Mouse (Mus musculus) cerebellum, adult 2 months (tissue): ENCODE measurements around the gene Rasa3. TPM values are rescaled to one million over a fixed set of nuclear protein-coding genes. Genes with fewer than 3 reads are reported as not detected.

Experiments
- DNase-seq, 2 experiments: peaks; one replicate each; pipeline ENCODE4 v3.0.0; 2021
- H3K27ac ChIP-seq: fragments of 200-500 bp; 2 replicates; pipeline ENCODE4 v1.5.1; 2012; ENCODE audit warnings: low read length, control low read depth, inconsistent platforms; ENCODE audit not compliant: insufficient read depth
- H3K27me3 ChIP-seq: fragments of 200-500 bp; 2 replicates; pipeline ENCODE4 v1.6.1; 2012; ENCODE audit warnings: inconsistent platforms, mild to moderate bottlenecking, low read length, moderate library complexity; ENCODE audit not compliant: control insufficient read depth, insufficient read depth
- H3K4me1 ChIP-seq: fragments of 200-500 bp; 2 replicates; pipeline ENCODE4 v1.6.1; 2011; ENCODE audit warnings: low read length; ENCODE audit not compliant: control insufficient read depth, insufficient read depth
- H3K4me3 ChIP-seq: fragments of 200-500 bp; replicated peaks from 2 replicates; pipeline ENCODE3; 2011; ENCODE audit warnings: mild to moderate bottlenecking, low read depth, low read length, control low read depth; ENCODE audit not compliant: insufficient read depth
- CTCF ChIP-seq: fragments of 200-500 bp; IDR thresholded peaks from 2 replicates; pipeline ENCODE4 v1.5.1; 2011; ENCODE audit warnings: low read depth, mild to moderate bottlenecking, control low read depth, low read length, moderate library complexity, borderline replicate concordance; ENCODE audit not compliant: insufficient read depth
- POLR2A ChIP-seq: fragments of 200-500 bp; IDR thresholded peaks from 2 replicates; pipeline ENCODE4 v1.6.1; 2011; ENCODE audit warnings: low read length, control low read depth, borderline replicate concordance; ENCODE audit not compliant: insufficient read depth
- WGBS: fragments of 180-500 bp; shearing (Covaris S2); methylation state at CpG from one replicate; pipeline ENCODE4 v1.1.7; 2018; 5-methylcytosine and 5-hydroxymethylcytosine counted together
- polyA plus RNA-seq: library from polyadenylated mRNA; depleted of rRNA; stranded (reverse); fragments of >200 nt; gene quantifications from 2 replicates; pipeline ENCODE4 v1.2.3, GENCODE M21; 2012

Gene Rasa3
- polyA plus RNA-seq, 1 experiment, result 94.9 TPM

- no peaks in the 10 kb centered on the region for H3K27me3 ChIP-seq
- TF ChIP-seq POLR2A (no peak), CTCF (no peak)
- no peak for DNase-seq
- WGBS, result 83% methylated on average over 4 of the region's 4 CpGs
- H3K4me1 ChIP-seq, result peaks cover 7% of the 10 kb centered on the region
- no peak overlapping the region for H3K27ac ChIP-seq
- no peak overlapping the region for H3K4me3 ChIP-seq
Measured at GRCm38 (mm10) chr8:13702755-13703154, 25.4 kb upstream of the Rasa3 start.

DNA sequence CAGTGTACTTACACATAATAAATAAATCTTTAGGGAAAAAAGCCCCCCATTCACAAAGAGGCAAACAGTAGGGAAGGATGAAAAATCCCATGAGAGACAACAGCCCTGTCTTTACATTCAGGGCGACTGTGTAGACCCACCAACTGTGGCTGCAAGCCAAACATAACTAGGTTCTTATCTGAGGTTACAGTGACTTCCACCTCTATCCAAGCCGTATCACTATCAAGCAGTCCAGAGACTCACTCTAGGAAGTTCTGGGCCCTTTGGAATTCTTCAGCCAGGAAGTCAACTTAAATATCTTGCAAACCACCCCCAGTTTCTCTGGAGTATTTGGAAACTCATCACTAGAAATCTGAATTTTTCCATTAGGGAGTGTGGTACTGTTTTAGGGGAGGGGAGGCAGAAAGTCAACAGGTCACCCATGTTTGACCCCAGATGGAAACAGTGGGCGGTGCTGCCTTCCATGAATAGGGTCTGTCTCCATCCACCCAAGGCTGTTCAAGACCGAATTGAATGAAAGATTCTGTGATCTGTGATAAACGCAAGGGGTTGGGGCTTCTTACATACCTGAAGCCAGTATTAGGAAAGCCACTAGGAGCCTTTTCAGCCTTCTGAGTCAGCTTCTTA, 22.0 kb upstream of the Rasa3 start:
- no peak overlapping the region for H3K4me3 ChIP-seq
- no peak for DNase-seq
- TF ChIP-seq POLR2A (no peak), CTCF (no peak)
- H3K4me1 ChIP-seq, result peaks cover 15% of the 10 kb centered on the region
- H3K27me3 ChIP-seq, result no peaks in the 10 kb centered on the region
- no peak overlapping the region for H3K27ac ChIP-seq
- WGBS, result 93% methylated on average over 5 of the region's 5 CpGs

DNA sequence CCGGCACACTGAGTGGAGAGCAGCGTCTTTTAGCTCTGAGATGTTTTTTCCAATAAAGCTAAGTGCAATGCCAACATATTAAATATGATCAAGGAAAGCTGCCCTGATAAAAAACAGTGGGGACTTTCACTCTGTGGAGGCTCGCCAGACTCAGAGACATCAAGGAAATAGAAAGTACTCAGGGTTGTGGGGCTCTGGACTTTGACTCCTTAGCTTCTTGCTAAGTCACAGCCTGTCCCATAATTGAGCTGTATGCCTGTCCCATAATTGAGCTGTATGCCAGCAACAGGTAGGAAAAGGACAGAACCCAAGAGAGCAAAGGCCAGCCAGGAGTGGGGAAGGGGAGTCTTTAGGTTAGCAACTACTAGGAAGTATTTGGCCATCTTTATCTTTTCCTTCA, 20.9 kb upstream of the Rasa3 start:
- WGBS, result 56% methylated on average over 3 of the region's 3 CpGs
- Histone ChIP-seq H3K27ac (no peak overlapping the region), H3K4me3 (no peak overlapping the region), H3K27me3 (no peaks in the 10 kb centered on the region), H3K4me1 (peaks cover 19% of the 10 kb centered on the region)
- TF ChIP-seq CTCF (no peak), POLR2A (no peak)
- DNase-seq, result no peak

GRCm38 (mm10) chr8:13697681-13698080, 20.3 kb upstream of the Rasa3 start:
- TF ChIP-seq CTCF (no peak), POLR2A (no peak)
- no peaks in the 10 kb centered on the region for H3K27me3 ChIP-seq
- no peak overlapping the region for H3K27ac ChIP-seq
- DNase-seq, result peak; percentile 82 to 86
- H3K4me1 ChIP-seq, result peaks cover 24% of the 10 kb centered on the region
- H3K4me3 ChIP-seq, result no peak overlapping the region
- WGBS, result 13% methylated on average over 8 of the region's 8 CpGs

- Histone ChIP-seq H3K4me1 (peaks cover 26% of the 10 kb centered on the region), H3K4me3 (no peak overlapping the region), H3K27ac (no peak overlapping the region), H3K27me3 (no peaks in the 10 kb centered on the region)
- 53% methylated on average over 8 of the region's 8 CpGs for WGBS
- TF ChIP-seq POLR2A, result no peak
- TF ChIP-seq CTCF, result no peak
- no peak for DNase-seq
Measured at GRCm38 (mm10) chr8:13697196-13697595, 19.8 kb upstream of the Rasa3 start.

GRCm38 (mm10) chr8:13696157-13696556, 18.8 kb upstream of the Rasa3 start:
- Histone ChIP-seq H3K4me3 (no peak overlapping the region), H3K27ac (no peak overlapping the region), H3K4me1 (peaks cover 26% of the 10 kb centered on the region), H3K27me3 (no peaks in the 10 kb centered on the region)
- no peak for DNase-seq
- no peak for TF ChIP-seq POLR2A
- no peak for TF ChIP-seq CTCF
- 96% methylated on average over 4 of the region's 4 CpGs for WGBS

- WGBS, result 97% methylated on average over 10 of the region's 10 CpGs
- DNase-seq, result no peak
- no peaks in the 10 kb centered on the region for H3K27me3 ChIP-seq
- H3K4me1 ChIP-seq, result peaks cover 26% of the 10 kb centered on the region
- TF ChIP-seq POLR2A (no peak), CTCF (no peak)
- no peak overlapping the region for H3K27ac ChIP-seq
- no peak overlapping the region for H3K4me3 ChIP-seq
Measured at GRCm38 (mm10) chr8:13695203-13695867, 17.9 kb upstream of the Rasa3 start.

GRCm38 (mm10) chr8:13694735-13695134, 17.3 kb upstream of the Rasa3 start:
- no peak for TF ChIP-seq POLR2A
- TF ChIP-seq CTCF, result no peak
- Histone ChIP-seq H3K27me3 (no peaks in the 10 kb centered on the region), H3K4me1 (peaks cover 26% of the 10 kb centered on the region), H3K4me3 (no peak overlapping the region), H3K27ac (no peak overlapping the region)
- 92% methylated on average over 12 of the region's 12 CpGs for WGBS
- no peak for DNase-seq

GRCm38 (mm10) chr8:13692302-13693066, 15.1 kb upstream of the Rasa3 start:
- 9% methylated on average over 10 of the region's 10 CpGs for WGBS

More at GRCm38 (mm10) chr8:13692302-13693066, 15.1 kb upstream of the Rasa3 start:
- Histone ChIP-seq H3K27me3 (no peaks in the 10 kb centered on the region), H3K4me3 (no peak overlapping the region), H3K4me1 (peaks cover 20% of the 10 kb centered on the region), H3K27ac (peak overlapping the region; percentile 17)
- DNase-seq, result peak; percentile 88 to 95
- no peak for TF ChIP-seq CTCF
- no peak for TF ChIP-seq POLR2A
